Mouse (Mus musculus) inflammation-experienced regulatory T-cells, adult 6 months (primary cell): ENCODE measurements around the gene Gm21188. TPM values are rescaled to one million over a fixed set of nuclear protein-coding genes. Genes with fewer than 3 reads are reported as not detected.
"Not testable (repeated sequence)": the region's sequence is repeated elsewhere in the genome, so short reads cannot be mapped to it uniquely, and the experiment has no call there.

Experiments used
- ATAC-seq: one replicate; pipeline ENCODE4 v1.8.0; 2017
- polyA plus RNA-seq, 3 experiments: library from polyadenylated mRNA; unstranded; fragments of 100-300 nt; shearing (Covaris generic); gene quantifications; one replicate each; pipeline ENCODE4 v1.2.1; 2017

Gene Gm21188
- polyA plus RNA-seq, 3 experiments from 2014 or later, result 0.21 to 0.87 TPM; not detected in 1

- not testable (repeated sequence) for ATAC-seq
Measured at GRCm38 (mm10) chr13:120026373-120026772, 25.6 kb downstream of the Gm21188 start.

GRCm38 (mm10) chr13:120025576-120025975, 26.4 kb downstream of the Gm21188 start:
- not testable (repeated sequence) for ATAC-seq

DNA sequence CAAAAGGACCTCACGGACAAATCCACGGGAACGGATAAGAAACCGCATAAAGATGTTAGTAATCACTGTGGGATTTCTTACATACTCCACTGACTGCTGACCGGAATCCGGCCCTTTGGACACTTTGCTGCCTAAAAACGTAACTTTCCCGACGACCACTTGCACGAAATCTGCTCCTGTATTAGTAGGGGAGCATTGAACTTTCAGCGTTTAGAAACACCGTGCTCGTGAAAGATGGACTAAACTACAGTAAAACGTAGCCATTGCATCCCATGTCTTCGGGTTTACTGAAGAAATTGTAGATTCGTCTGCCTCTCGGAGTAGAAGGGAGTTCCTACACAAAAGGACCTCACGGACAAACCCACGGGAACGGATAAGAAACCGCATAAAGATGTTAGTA, 27.0 kb downstream of the Gm21188 start:
- not testable (repeated sequence) for ATAC-seq

- ATAC-seq, result not testable (repeated sequence)
Measured at GRCm38 (mm10) chr13:120024581-120024980, 27.4 kb downstream of the Gm21188 start.

GRCm38 (mm10) chr13:120021477-120021876, 30.5 kb downstream of the Gm21188 start:
- not testable (repeated sequence) for ATAC-seq

GRCm38 (mm10) chr13:120015348-120016007, 36.5 kb downstream of the Gm21188 start:
- not testable (repeated sequence) for ATAC-seq

- not testable (repeated sequence) for ATAC-seq
Measured at GRCm38 (mm10) chr13:120013962-120014361, 38.0 kb downstream of the Gm21188 start.

GRCm38 (mm10) chr13:120013544-120013943, 38.5 kb downstream of the Gm21188 start:
- not testable (repeated sequence) for ATAC-seq

DNA sequence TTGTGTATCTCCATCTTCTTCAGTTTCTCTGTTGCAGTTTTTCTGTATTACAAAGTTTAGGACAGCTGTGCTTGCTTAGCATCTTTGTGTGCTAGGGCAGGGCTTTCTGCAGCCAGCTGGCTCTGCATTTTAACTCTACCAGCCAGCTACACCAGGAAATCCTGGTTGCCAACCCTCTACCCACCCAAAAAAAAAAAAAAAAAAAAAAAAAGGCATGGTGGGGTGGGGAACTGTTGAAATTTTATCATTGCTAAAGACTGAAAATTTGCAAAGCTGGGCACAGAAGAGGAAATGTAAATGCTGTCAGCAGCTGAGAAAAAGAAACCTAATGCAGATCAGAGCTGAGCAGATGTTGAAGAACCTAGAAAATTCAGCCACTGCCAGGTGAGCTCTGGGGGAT, 41.9 kb downstream of the Gm21188 start:
- not testable (repeated sequence) for ATAC-seq

DNA sequence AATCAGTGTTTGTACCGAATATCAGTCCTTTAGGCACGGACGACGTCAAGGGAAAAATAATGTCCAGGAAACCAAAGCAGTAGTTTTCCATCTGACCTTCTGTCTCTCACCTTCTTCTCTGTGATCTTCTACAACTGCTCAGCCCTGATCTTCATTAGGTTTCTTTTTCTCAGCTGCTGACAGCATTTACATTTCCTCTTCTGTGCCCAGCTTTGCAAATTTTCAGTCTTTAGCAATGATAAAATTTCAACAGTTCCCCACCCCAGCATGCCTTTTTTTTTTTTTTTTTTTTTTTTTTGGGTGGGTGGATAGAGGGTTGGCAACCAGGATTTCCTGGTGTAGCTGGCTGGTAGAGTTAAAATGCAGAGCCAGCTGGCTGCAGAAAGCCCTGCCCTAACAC, 52.8 kb downstream of the Gm21188 start:
- ATAC-seq, result not testable (repeated sequence)

DNA sequence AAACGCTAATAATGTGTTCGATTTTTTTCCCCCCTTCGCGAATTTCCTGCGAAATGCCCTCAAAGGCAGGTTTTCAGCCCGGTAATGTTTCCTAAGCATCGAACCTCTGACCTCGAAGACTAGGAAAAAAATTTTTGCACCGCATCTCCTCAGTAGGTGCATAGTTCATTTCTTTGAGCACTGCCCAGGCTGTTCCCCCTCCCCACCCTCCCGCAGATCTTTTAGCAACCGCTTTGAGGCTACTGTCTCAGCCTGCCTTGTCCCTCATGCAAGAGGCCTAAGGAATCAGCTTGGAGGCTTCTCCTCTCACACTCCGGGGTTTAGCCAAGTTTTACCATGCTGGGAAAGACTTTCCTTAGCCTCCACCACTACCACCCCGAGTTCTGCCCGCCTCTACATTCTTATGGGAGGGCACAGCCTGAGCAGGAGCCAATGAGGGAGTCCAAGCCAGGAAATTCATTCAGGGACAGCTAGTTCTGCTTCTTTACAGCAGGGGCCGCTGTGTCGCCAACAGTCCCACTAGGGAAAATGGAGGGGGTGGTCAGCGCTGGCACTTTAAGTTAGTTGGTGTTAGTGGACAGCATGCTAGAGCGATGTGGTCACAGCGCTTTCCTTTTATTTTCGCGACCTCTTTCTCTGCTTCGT, 53.4 kb downstream of the Gm21188 start:
- ATAC-seq, result not testable (repeated sequence)

DNA sequence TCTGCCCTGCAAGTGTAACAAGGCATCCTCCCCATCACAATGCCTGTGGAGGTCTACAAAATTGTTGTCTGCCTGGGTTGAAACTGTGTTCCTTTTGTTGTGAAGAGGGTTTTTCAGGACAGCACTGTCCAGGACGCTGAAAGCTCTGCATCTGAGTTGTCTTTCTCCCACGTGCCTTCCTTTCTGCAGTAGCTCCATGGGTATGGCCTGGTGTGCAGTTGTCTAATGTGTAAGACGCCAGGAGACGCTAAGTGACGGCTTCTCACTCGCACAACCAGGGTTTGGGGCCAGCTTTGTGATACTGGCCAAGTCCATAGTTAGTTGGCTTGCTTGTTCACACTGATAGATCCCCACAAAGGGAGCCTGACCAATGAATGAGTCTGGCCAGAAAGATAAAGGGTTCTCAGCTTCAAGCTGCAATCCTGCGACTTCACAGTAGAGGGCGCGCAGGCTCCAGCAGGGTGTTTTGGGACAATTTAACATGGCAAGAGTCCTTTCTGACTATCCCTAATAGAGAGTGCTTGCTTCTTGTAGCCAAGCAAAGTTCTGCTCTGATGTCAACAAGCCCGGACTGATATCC, 60.0 kb downstream of the Gm21188 start:
- ATAC-seq, result peak; percentile 75

- peak; percentile 50 for ATAC-seq
Measured at GRCm38 (mm10) chr13:119991264-119991663, 60.7 kb downstream of the Gm21188 start.

Other genes with a start within 250 kb of the Gm21188 start
- gene AF067063, start 222.0 kb downstream of the Gm21188 start, polyA plus RNA-seq, result not detected
- not detected for gene D13Ertd608e, start 216.2 kb downstream of the Gm21188 start, polyA plus RNA-seq
- not detected for gene Tcstv1, start 157.4 kb downstream of the Gm21188 start, polyA plus RNA-seq
- gene Gm21761, start 122.9 kb downstream of the Gm21188 start, polyA plus RNA-seq, result not detected
- gene B020031M17Rik, start 101.4 kb downstream of the Gm21188 start, polyA plus RNA-seq, result not detected
- gene Gm36079, start 25.2 kb downstream of the Gm21188 start, polyA plus RNA-seq, result not detected
- gene Gm20767, start 88.1 kb upstream of the Gm21188 start, polyA plus RNA-seq, result not detected
- not detected for gene Gm21818, start 120.2 kb upstream of the Gm21188 start, polyA plus RNA-seq
- gene Gm21762, start 163.8 kb upstream of the Gm21188 start, polyA plus RNA-seq, result not detected
- gene Gm21731, start 186.9 kb upstream of the Gm21188 start, polyA plus RNA-seq, result not detected
- not detected for gene AF067061, start 210.9 kb upstream of the Gm21188 start, polyA plus RNA-seq
- gene BC147527, start 248.2 kb upstream of the Gm21188 start, polyA plus RNA-seq, result 10 to 100 TPM; 28.6 to 70.5 (median 48.6) TPM